Mouse (Mus musculus) lung, embryonic 14.5 days (tissue): ENCODE measurements around the gene Ascl4. TPM values are rescaled to one million over a fixed set of nuclear protein-coding genes. Genes with fewer than 3 reads are reported as not detected.

Experiments
- ATAC-seq: fragments of 200-750 bp; cut with Nextera tagmentation; 2 replicates; pipeline ENCODE4 v1.8.0; 2017; ENCODE audit warnings: mild to moderate bottlenecking, moderate TSS enrichment, moderate library complexity; ENCODE audit not compliant: insufficient read depth
- DNase-seq: peaks from one replicate; pipeline ENCODE4 v3.0.0-alpha.2; 2015
- H3K27ac ChIP-seq: fragments of 300-500 bp; sonication (generic); 2 replicates; pipeline ENCODE4 v1.5.1; 2014; ENCODE audit warnings: low read depth, mild to moderate bottlenecking, moderate library complexity
- H3K27me3 ChIP-seq: fragments of 300-500 bp; sonication (generic); 2 replicates; pipeline ENCODE4 v1.6.1; 2014; ENCODE audit warnings: low read length, control low read depth; ENCODE audit not compliant: insufficient read depth
- H3K36me3 ChIP-seq: fragments of 300-500 bp; sonication (generic); 2 replicates; pipeline ENCODE4 v1.6.1; 2014; ENCODE audit warnings: control low read depth; ENCODE audit not compliant: insufficient read depth
- H3K4me1 ChIP-seq: fragments of 300-500 bp; sonication (generic); 2 replicates; pipeline ENCODE4 v1.6.1; 2014; ENCODE audit warnings: antibody characterized with exemption, control low read depth; ENCODE audit not compliant: insufficient read depth
- H3K4me2 ChIP-seq: fragments of 300-500 bp; sonication (generic); 2 replicates; pipeline ENCODE4 v1.6.1; 2014; ENCODE audit warnings: mild to moderate bottlenecking
- H3K4me3 ChIP-seq: fragments of 300-500 bp; sonication (generic); 2 replicates; pipeline ENCODE4 v1.5.1; 2014; ENCODE audit warnings: low read depth, low read length
- H3K9ac ChIP-seq: fragments of 300-500 bp; sonication (generic); 2 replicates; pipeline ENCODE4 v1.6.1; 2014
- H3K9me3 ChIP-seq: fragments of 300-500 bp; sonication (generic); 2 replicates; pipeline ENCODE4 v1.6.1; 2016; ENCODE audit warnings: low read depth, low read length, control low read depth
- CTCF ChIP-seq: IDR thresholded peaks from 2 replicates; pipeline ENCODE4 v1.5.1; 2016; ENCODE audit warnings: antibody characterized with exemption, low read depth
- WGBS: fragments of 180-500 bp; shearing (Covaris S2); extraction: QIAGEN DNeasy Blood & Tissue Kit; methylation state at CpG from one replicate; pipeline ENCODE4 v1.1.7; 2014; 5-methylcytosine and 5-hydroxymethylcytosine counted together
- polyA plus RNA-seq: library from polyadenylated mRNA; unstranded; fragments of >200 nt; fragmentation: Nextera tagmentation; extraction: Ambion mirVana; gene quantifications from 2 replicates; pipeline ENCODE4 v1.2.1, GENCODE M21; 2014

Gene Ascl4
- polyA plus RNA-seq, result 0.17 and 0.88 TPM in 2 replicates

- Histone ChIP-seq H3K36me3 (no peaks in the 10 kb centered on the region), H3K4me1 (no peaks in the 10 kb centered on the region), H3K27ac (no peak within 1 kb of the TSS), H3K4me2 (peak within 1 kb of the TSS; percentile 96), H3K9ac (peak within 1 kb of the TSS; percentile 41), H3K27me3 (peaks cover 20% of the 10 kb centered on the region), H3K4me3 (peak within 1 kb of the TSS; percentile 47), H3K9me3 (no peaks in the 10 kb centered on the region)
- ATAC-seq (no peak), DNase-seq (peak; percentile 26)
- WGBS, result 2% methylated on average over 23 of the region's 23 CpGs
- TF ChIP-seq CTCF, result no peak
Measured at GRCm38 (mm10) chr10:85927676-85928445, at the start of gene Ascl4. Gene Ascl4 (plus strand): TSS chr10:85927681.

DNA sequence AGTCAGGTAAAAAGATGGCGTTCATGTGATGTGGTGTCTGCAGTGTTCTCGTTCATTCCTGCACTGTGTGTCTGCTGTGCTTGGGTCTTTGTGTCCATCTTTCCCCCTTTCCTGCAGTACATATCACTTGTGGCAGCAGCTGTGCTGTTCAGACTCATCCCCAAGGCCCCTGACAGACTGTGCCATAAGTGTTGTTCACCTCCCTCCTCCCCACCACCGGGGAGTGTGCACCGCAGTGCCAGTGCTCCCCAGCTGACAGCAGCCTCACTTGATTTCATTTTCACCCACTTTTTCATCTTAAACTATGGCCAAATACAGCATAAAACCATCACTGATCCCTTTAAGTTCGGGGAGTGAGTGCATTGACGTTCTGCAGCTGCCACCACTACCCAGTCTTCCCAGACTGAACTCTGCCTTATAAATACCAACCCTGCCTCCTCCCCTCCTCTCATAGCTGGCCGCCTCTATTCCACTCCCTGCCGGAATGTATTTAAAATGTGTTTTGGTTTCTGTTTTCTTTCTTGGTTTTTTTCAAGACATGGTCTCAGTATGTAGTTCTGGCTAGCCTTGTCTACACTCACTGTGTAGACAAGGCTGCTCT lies 47.5 kb upstream of the Ascl4 start:
- DNase-seq, result peak; percentile 24
- Histone ChIP-seq H3K4me3 (no peak overlapping the region), H3K4me1 (no peaks in the 10 kb centered on the region), H3K4me2 (no peak overlapping the region), H3K36me3 (peaks cover 96% of the 10 kb centered on the region), H3K9ac (no peak overlapping the region), H3K27me3 (no peaks in the 10 kb centered on the region), H3K9me3 (no peaks in the 10 kb centered on the region), H3K27ac (no peak overlapping the region)
- peak; percentile 62; the same call in 1 of the 2 replicates for ATAC-seq
- no peak for TF ChIP-seq CTCF
- WGBS, result 62% methylated on average over 8 of the region's 8 CpGs

DNA sequence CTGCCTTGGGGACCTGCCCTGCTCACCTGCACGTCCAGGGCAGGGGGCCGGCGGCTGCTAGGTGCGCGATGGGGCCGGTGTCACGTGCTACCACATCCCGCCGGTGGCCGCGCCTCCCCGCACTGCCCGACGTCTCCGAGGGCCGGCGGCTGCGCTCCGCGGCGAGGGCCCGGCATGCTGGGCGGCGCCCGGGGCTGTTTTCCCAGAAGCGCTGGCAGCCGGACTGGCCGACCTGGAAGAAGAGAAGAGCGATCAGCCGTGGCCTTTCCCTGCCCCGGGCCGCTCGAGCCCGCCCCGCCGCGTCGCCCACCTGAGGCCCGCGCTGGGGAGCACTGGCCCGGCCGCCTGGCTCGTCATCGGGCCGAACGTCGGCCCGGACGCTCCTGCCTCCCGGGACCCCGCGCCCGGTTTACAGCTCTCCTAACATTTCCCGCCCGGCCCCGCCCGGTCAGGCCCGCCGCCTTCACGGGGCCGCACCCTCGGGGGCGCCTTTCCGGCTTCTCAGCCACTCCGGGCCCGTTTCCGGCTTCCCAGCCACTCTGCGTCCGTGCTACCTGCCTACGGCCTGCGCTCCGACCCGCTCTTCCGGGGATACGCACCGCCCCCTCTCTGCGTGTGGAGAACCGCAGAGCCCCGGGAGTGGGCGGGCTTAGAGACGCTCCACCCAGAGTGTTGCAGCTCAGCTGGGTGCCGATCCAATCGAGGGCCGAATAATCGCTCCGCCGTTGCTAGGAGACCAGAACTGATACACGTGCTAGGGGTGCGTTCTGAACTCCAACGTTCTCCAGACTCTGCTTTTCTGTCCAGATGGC lies 10.8 kb upstream of the Ascl4 start, which contains the start of gene Prdm4:
Prdm4 (minus strand) TSS at position 645 of the 812 bp plus-strand sequence.
- ATAC-seq (peak; percentile 100), DNase-seq (peak; percentile 99)
- Histone ChIP-seq H3K4me3 (peak within 1 kb of the TSS; percentile 93), H3K9me3 (no peaks in the 10 kb centered on the region), H3K9ac (peak within 1 kb of the TSS; percentile 82), H3K27me3 (no peaks in the 10 kb centered on the region), H3K4me2 (peak within 1 kb of the TSS; percentile 81), H3K27ac (peak within 1 kb of the TSS; percentile 83), H3K36me3 (peaks cover 27% of the 10 kb centered on the region), H3K4me1 (0 out of 2 replicates have a peak, but pooled peaks cover 4% of the 10 kb centered on the region)
- peak; percentile 48 for TF ChIP-seq CTCF
- WGBS, result under 1% methylated on average over 83 of the region's 90 CpGs

DNA sequence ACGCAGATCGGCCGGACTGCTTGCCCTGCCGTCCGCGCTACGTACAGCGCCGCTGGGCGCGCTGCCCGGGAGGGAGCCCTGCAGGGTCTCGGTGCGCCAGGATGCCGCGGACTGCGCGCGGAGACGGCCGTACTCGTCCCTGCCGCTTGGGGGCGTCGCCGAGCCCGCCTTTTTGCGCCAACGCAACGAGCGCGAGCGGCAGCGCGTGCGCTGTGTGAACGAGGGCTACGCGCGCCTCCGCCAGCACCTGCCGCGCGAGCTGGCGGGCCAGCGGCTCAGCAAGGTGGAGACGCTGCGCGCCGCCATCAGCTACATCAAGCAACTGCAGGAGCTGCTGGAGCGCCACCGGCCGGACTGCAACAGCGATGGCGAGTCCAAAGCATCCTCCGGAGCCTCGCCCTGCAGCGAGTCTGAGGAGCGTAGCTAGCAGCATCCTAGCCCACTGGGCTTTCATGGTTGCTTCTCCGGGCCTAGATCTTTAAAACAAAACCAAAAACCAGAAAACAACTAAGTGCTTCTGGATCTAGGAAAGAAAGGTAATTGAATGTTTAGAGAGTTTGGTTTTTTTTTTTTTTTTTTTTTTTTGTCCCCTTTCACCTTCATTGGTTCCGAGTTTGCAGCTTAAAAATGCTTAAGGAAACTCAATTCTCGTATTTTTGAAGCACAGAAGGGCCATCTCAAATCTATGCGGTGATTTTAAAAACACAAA lies 1.2 kb downstream of the Ascl4 start:
- peaks cover 20% of the 10 kb centered on the region for H3K27me3 ChIP-seq
- peak; percentile 85 for ATAC-seq
- peak; percentile 41; the same call in 1 of the 2 replicates for TF ChIP-seq CTCF

DNA sequence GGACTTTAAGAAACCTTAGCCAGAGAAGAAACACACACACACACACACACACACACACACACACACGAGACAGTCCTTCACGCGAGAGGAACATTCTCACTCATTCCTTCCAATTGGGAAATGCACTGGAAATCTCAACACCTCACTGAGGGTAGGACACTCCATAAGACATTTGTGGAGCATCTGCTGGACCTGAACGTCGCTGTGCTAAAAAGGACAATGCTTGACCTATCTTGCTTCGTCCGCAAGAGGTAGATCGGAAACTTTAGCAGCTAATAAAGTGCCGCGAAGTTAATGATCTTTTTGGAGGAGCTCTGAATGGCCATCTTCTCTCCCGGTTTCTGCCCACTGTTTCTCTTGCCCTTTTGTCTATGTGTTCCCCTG lies 1.7 kb downstream of the Ascl4 start:
- no peaks in the 10 kb centered on the region for H3K9me3 ChIP-seq
- peak overlapping the region; percentile 47; the same call in 1 of the 2 replicates for H3K4me3 ChIP-seq
- peaks cover 20% of the 10 kb centered on the region for H3K27me3 ChIP-seq
- H3K9ac ChIP-seq, result no peak overlapping the region
- no peaks in the 10 kb centered on the region for H3K4me1 ChIP-seq
- TF ChIP-seq CTCF, result no peak
- DNase-seq (no peak), ATAC-seq (no peak)
- peak overlapping the region; percentile 96 for H3K4me2 ChIP-seq
- H3K27ac ChIP-seq, result no peak overlapping the region
- H3K36me3 ChIP-seq, result no peaks in the 10 kb centered on the region
- 43% methylated on average over 11 of the region's 11 CpGs for WGBS

More for the DNA sequence above, 1.2 kb downstream of the Ascl4 start:
- no peaks in the 10 kb centered on the region for H3K36me3 ChIP-seq
- no peaks in the 10 kb centered on the region for H3K4me1 ChIP-seq
- peak overlapping the region; percentile 41 for H3K9ac ChIP-seq
- DNase-seq, result peak; percentile 78
- 1% methylated on average over 63 of the region's 63 CpGs for WGBS
- H3K27ac ChIP-seq, result no peak overlapping the region
- H3K4me3 ChIP-seq, result peak overlapping the region; percentile 47
- H3K4me2 ChIP-seq, result peak overlapping the region; percentile 96
- no peaks in the 10 kb centered on the region for H3K9me3 ChIP-seq

DNA sequence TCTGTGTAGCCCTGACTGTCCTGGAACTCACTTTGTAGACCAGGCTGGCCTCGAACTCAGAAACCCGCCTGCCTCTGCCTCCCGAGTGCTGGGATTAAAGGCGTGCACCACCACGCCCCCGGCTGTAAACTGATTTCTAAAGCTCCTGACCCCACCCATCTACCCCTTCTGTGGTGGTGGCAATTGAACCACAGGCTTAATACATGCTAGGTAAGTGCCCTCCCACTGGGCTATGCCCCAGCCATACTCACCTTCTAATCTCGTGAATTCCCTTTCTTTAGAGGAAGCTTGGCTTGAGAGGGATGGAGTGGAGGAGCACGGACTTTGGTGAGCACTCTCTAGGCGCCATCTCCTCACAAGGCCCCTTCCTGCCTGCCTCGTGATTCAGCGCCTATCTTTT lies 2.5 kb downstream of the Ascl4 start:
- no peak for ATAC-seq
- TF ChIP-seq CTCF, result no peak
- WGBS, result 85% methylated on average over 11 of the region's 11 CpGs
- no peak for DNase-seq
- H3K4me3 ChIP-seq, result no peak overlapping the region
- no peaks in the 10 kb centered on the region for H3K36me3 ChIP-seq
- peaks cover 20% of the 10 kb centered on the region for H3K27me3 ChIP-seq
- no peak overlapping the region for H3K27ac ChIP-seq
- H3K4me2 ChIP-seq, result no peak overlapping the region
- H3K9me3 ChIP-seq, result no peaks in the 10 kb centered on the region
- no peak overlapping the region for H3K9ac ChIP-seq
- H3K4me1 ChIP-seq, result no peaks in the 10 kb centered on the region
